Mouse (Mus musculus): Measurements from ENCODE around the gene Olfr981. TPM values are rescaled to one million over a fixed set of nuclear protein-coding genes. Genes with fewer than 3 reads are reported as not detected.
"Not testable (repeated sequence)": the region's sequence is repeated elsewhere in the genome, so short reads cannot be mapped to it uniquely, and the experiment has no call there.

The Olfr981 gene
- total RNA-seq (2021) = not detected
- long read RNA-seq, experiment 1 = 0 reads
- long read RNA-seq, experiment 2 = 0 reads

- DNase-seq (ENCODE audit: low spot score in 2 of 2) = no peak
These were observed at the start of gene Olfr981 for GRCm38 (mm10) chr9:40021164-40021563. TSS of gene Olfr981 (plus strand) at chr9:40021464.

DNA sequence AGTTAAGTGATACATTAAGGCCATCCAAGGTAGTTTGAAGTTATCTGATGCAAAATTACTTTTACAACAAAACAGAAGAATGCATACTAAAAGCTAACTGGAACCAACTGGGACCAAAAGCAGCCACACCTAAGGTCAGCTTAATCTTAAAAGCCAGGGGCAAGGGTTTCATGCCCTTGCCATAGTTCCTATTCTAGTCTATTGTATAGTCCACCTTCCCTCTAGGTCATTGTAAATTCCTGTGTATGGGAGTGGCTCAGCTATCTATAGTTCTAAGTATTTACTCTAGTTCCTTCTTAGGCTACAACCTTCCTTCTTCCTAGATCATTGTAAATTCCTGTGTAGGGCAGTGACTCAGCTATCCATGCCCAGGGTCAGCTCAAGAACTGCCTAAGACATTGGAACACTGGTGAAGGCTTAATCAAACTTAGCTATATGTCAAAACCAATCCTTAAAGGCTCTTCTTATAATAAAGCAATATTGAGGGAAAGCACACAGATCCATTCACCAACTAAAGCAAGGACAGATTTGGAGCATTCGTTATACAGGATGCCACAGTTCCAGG is 44.6 kb upstream of the Olfr981 start:
- not testable (repeated sequence) for DNase-seq (ENCODE audit: low spot score in 2 of 2)

GRCm38 (mm10) chr9:39991813-39992212 is 29.5 kb upstream of the Olfr981 start, which contains the start of gene Olfr978:
TSS of gene Olfr978 (plus strand) at chr9:39992113.
- DNase-seq (ENCODE audit: low spot score in 2 of 2) = no peak

GRCm38 (mm10) chr9:40003365-40003764 is 17.9 kb upstream of the Olfr981 start, which contains the start of gene Olfr979:
TSS of gene Olfr979 (minus strand) at chr9:40003465.
- DNase-seq (ENCODE audit: low spot score in 2 of 2) = no peak

- DNase-seq (ENCODE audit: low spot score in 2 of 2) = no peak
These were observed 11.8 kb upstream of the Olfr981 start, which contains the start of gene Olfr980 for GRCm38 (mm10) chr9:40009482-40009881. TSS of gene Olfr980 (minus strand) at chr9:40009582.

DNA sequence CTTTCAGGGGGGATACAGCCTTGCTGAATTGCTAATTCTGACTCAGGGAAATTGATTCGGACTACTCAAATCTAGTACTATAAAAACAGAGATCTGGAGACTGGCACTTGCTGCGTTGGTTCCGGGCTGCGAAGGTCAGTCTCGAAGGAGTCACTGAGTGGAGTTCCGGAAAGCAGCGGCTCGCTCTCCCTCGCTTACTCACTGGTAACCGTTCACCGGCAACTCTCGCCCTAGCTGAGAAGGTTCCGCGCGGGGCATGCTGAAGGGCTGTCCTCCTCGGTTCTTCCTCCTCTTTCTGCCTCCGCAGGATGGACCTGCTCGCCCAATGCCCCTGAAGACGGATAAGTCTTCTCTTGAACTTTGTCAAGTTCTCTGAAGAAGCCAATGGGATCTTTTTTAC is 28.9 kb downstream of the Olfr981 start:
- DNase-seq (ENCODE audit: low spot score in 2 of 2) = no peak

DNA sequence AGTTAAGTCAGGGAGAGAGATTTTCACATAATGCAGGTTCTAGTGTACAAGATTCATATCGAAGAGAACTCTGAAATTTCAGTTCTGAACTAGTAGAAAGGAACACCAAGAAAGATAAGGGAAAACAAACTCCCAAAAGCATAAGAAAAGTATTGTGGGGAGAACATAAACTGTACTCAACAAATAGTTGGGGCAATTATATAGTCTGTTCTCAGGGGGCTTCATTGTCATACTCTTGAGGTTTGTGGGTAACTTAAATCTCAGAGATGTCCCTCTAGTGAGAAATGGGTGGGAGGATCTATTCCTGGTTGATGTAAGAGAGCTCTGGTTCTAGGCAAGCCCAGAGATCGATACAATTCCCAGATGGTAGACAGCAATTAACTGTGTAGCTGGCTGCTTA is 52.3 kb downstream of the Olfr981 start, which contains the start of gene Olfr982:
Gene Olfr982 (plus strand): TSS at position 301 of the 400 bp plus-strand sequence.
- no peak for DNase-seq (ENCODE audit: low spot score in 2 of 2)

Other genes with a start within 250 kb of the Olfr981 start
- not detected for gene Olfr968, start 238.2 kb upstream of the Olfr981 start, total RNA-seq (2021)
- gene Olfr969, start 230.5 kb upstream of the Olfr981 start, total RNA-seq (2021) = not detected
- gene Olfr970, start 212.6 kb upstream of the Olfr981 start, total RNA-seq (2021) = not detected
- gene Olfr971, start 184.6 kb upstream of the Olfr981 start, total RNA-seq (2021) = not detected
- not detected for gene Olfr972, start 155.0 kb upstream of the Olfr981 start, total RNA-seq (2021)
- not detected for gene Olfr229, start 114.1 kb upstream of the Olfr981 start, total RNA-seq (2021)
- gene Olfr974, start 84.0 kb upstream of the Olfr981 start, total RNA-seq (2021) = not detected
- gene Olfr975, start 69.4 kb upstream of the Olfr981 start, total RNA-seq (2021) = not detected
- gene Olfr976, start 60.3 kb upstream of the Olfr981 start, total RNA-seq (2021) = not detected
- not detected for gene Olfr978, start 29.4 kb upstream of the Olfr981 start, total RNA-seq (2021)
- not detected for gene Olfr979, start 18.0 kb upstream of the Olfr981 start, total RNA-seq (2021)
- gene Olfr980, start 11.9 kb upstream of the Olfr981 start, total RNA-seq (2021) = not detected
- gene Olfr982, start 52.4 kb downstream of the Olfr981 start, total RNA-seq (2021) = not detected
- not detected for gene Olfr983, start 72.1 kb downstream of the Olfr981 start, total RNA-seq (2021)
- gene Olfr984, start 92.7 kb downstream of the Olfr981 start, total RNA-seq (2021) = under 1 TPM in 1 of 2 experiments, not detected in 1; 0.07 TPM
- gene Olfr985, start 108.7 kb downstream of the Olfr981 start, total RNA-seq (2021) = not detected
- not detected for gene Tmem225, start 126.7 kb downstream of the Olfr981 start, total RNA-seq (2021)
- gene Olfr986, start 159.5 kb downstream of the Olfr981 start, total RNA-seq (2021) = under 1 TPM in 1 of 2 experiments, not detected in 1; 0.12 TPM
- gene Zfp202, start 170.9 kb downstream of the Olfr981 start, total RNA-seq (2021) = 1 to 10 TPM; 3.3 to 3.5 TPM
- gene Scn3b, start 247.8 kb downstream of the Olfr981 start, total RNA-seq (2021) = 100 to 1,000 TPM; 230 to 234 TPM